Mouse (Mus musculus) kidney, postnatal 25 days (tissue): ENCODE measurements around the gene Snrpb.

Experiments
- DNase-seq, 2 experiments: peaks; one replicate each; pipeline ENCODE4 v3.0.0; 2021; ENCODE audit warnings: mixed read lengths in 2 of 2

Gene Snrpb

GRCm38 (mm10) chr2:130178706-130179506 is at the start of gene Snrpb:
TSS of gene Snrpb (minus strand) at chr2:130179403.
- DNase-seq: peak; percentile 94 to 95

GRCm38 (mm10) chr2:130211581-130211980 is 32.4 kb upstream of the Snrpb start:
- DNase-seq: no peak

- no peak for DNase-seq
Measured at GRCm38 (mm10) chr2:130209636-130210035, 30.4 kb upstream of the Snrpb start.

GRCm38 (mm10) chr2:130207996-130208395 is 28.8 kb upstream of the Snrpb start:
- DNase-seq: no peak

- DNase-seq: no peak
Measured at GRCm38 (mm10) chr2:130207376-130207775, 28.2 kb upstream of the Snrpb start.

- no peak for DNase-seq
Measured at GRCm38 (mm10) chr2:130200961-130201360, 21.8 kb upstream of the Snrpb start.

- DNase-seq: no peak
Measured at GRCm38 (mm10) chr2:130194894-130195293, 15.7 kb upstream of the Snrpb start, which contains the start of gene Tmc2. TSS of gene Tmc2 (plus strand) at chr2:130195194.

- DNase-seq: no peak
Measured at GRCm38 (mm10) chr2:130188391-130188790, 9.2 kb upstream of the Snrpb start.

GRCm38 (mm10) chr2:130179507-130180019 is 360 bp upstream of the Snrpb start:
- DNase-seq: no peak

GRCm38 (mm10) chr2:130178381-130178705 is 860 bp downstream of the Snrpb start:
- DNase-seq: no peak

- DNase-seq: peak in 1 of 2 experiments; percentile 36
Measured at GRCm38 (mm10) chr2:130176820-130177219, 2.4 kb downstream of the Snrpb start.

GRCm38 (mm10) chr2:130171674-130172073 is 7.5 kb downstream of the Snrpb start:
- DNase-seq: no peak

- DNase-seq: peak; percentile 44 to 72
Measured at GRCm38 (mm10) chr2:130167861-130168260, 11.3 kb downstream of the Snrpb start.

- peak; percentile 15 to 52 for DNase-seq
Measured at GRCm38 (mm10) chr2:130166311-130167214, 12.6 kb downstream of the Snrpb start.

GRCm38 (mm10) chr2:130162701-130163100 is 16.5 kb downstream of the Snrpb start:
- no peak for DNase-seq

GRCm38 (mm10) chr2:130158088-130158437 is 21.1 kb downstream of the Snrpb start:
- no peak for DNase-seq

- no peak for DNase-seq
Measured at GRCm38 (mm10) chr2:130157231-130158087, 21.7 kb downstream of the Snrpb start.

GRCm38 (mm10) chr2:130155851-130156250 is 23.4 kb downstream of the Snrpb start:
- DNase-seq: no peak

- no peak for DNase-seq
Measured at GRCm38 (mm10) chr2:130155171-130155570, 24.0 kb downstream of the Snrpb start.

GRCm38 (mm10) chr2:130146089-130146668 is 33.0 kb downstream of the Snrpb start:
- no peak for DNase-seq

GRCm38 (mm10) chr2:130144703-130145324 is 34.4 kb downstream of the Snrpb start:
- no peak for DNase-seq

- DNase-seq: no peak
Measured at GRCm38 (mm10) chr2:130143011-130143410, 36.2 kb downstream of the Snrpb start.
